Mouse (Mus musculus) lung, adult 18-20 months (tissue): ENCODE measurements around the gene Cenpo.

ENCODE experiments used
- DNase-seq, 2 experiments: peaks; one replicate each; pipeline ENCODE4 v3.0.0; 2022; ENCODE audit warnings: mixed read lengths in 2 of 2

The Cenpo gene

DNA sequence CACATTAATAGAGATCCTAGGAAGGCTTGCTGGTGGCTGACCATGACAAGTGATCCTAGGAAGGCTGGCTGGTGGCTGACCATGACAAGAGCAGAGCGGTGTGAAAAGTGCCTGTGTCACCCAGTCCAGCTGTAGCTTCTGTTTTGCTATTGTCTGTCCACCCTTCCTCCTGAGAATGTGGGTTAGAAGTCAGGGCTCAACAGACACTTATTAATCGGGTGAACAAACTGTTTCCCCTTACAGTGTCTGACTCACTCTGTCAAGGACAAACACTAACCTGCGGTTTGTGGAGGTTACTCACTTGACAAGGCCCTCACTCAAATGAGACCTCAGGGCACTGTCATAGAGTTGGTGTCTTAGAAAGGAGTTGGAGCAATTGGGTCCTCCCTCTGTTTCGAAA is 35.4 kb downstream of the Cenpo start:
- DNase-seq = peak; percentile 3 to 31

DNA sequence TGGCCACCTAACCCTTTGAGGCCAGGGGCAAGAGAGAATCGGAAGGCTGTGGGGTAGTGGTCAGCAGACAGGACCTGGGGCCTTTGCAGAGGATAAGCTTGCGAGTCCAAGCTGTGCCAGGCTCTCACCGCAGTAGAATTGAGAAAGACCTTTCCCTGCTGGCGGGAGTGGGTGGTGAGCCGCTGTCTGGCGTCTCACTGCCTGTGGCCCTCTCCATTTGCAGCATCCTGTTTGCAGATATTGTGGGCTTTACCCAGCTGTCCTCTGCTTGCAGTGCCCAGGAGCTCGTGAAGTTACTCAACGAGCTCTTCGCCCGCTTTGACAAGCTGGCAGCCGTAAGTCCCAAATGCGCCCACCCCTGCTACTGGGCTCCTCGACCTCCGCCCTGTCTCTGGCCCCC is 39.5 kb downstream of the Cenpo start:
- no peak for DNase-seq

DNA sequence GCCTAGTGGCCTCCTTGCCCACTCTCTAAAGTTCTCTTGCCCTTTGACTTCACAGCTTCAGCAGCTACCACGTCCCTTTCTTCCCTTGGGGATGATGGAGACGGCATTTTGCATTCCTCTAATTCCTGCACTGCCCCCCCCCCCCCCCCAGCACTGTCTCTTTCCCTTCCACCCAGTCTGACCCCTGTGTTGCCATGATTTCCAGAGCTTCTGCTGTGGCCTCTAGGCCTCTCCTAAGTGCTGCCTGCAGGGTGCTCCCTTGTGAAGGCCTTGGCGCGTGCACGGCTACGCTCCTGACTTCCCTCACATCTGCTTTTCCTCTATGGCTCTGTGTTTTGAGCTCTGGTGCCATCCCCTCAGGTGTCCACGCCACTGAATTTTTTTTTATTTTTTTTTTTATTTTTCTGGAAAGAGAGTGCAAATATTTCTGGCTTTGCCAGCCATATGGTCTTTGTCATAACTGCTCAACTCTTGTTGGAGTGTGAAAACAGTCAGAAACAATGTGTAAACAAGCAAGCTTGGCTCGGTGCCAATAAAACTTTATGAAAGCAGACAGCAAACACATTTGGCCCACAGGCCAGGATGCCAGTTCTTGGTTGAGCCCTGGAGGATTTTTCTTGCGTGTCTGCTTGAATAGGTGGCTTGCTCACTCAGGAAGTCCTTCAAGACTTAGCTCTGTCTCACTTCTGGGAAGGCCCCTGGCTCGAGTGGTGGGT is 40.9 kb downstream of the Cenpo start:
- DNase-seq = peak in 1 of 2 experiments; percentile 31

DNA sequence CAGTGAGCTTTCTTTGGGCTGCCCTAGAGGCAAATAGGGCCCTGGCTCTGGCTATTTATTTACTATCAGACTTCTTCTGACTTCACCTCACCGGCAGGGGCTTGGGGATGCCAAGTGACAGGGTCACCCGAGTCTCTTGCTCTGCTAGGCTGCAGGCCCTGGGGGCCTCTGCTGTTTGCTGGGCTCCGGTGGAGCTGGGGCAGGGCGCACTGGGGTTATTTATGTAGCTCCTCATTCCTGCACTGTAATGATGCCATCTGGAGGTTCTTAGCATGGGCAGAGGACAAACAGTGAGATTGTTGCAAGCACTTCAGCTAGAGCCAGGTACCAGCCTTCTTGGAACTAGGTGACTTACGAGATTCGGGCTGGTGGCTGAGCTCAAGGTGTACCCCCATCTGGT is 41.6 kb downstream of the Cenpo start:
- no peak for DNase-seq

DNA sequence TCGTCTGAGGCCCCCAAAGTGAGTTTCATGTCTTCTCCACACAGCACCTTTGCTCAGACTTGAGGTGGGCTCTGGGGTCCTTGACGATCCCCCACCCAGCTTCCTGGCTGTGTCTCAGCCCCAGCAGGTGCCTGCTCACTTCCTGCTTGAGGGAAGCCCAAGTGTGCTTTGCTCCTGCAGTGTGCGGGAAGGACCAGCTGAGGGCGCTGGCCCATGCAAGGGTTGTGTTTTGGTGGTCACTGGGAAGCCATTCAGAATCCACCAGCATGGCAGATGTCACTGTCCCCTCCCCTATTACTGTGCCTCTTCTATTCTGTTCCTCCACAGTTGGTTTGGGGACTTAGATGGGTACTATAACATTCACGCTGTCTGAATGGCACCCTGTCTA is 45.0 kb downstream of the Cenpo start:
- no peak for DNase-seq

DNA sequence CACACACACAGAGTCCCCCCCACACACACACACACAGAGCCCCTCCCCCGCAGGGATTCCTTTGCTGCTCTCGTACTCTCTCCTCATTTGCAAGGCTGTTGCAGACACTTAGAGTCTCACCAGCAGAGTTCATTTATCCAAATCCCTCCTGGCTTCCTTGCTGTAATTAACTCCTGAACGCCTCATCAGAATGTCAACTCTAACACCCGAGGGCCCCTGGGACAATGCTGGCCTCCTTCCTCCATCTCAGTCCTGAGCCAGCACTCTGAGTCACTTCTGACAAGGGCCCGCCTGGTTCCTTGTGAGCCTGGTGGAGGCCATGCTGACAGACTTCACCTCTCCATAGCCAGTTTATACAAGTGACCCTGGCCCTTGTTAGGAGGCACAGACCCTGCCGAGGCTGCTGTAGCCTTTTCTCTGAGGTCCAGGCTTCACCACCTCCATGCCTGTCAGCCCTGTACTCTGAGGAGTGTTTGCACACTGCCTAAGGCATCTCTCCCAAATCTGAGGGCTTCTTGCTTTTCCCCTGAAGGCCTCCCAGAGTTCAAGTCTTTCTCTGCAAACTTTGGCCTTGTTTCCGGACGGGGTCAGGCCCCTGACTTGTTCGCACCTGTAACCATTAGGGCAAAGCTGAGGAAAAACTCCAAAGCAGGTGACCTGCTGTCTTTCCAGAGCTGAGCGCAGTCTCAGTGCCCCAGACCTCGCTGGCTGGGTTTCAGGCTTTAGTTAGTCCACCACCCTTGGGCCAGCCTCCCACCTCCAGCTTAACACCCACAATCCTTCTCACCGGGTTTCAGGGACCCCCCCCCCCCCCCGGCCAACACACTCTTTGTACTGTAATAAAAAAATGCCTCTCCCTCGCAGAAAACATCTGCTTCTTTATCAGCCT is 45.7 kb downstream of the Cenpo start:
- peak in 1 of 2 experiments; percentile 34 for DNase-seq

DNA sequence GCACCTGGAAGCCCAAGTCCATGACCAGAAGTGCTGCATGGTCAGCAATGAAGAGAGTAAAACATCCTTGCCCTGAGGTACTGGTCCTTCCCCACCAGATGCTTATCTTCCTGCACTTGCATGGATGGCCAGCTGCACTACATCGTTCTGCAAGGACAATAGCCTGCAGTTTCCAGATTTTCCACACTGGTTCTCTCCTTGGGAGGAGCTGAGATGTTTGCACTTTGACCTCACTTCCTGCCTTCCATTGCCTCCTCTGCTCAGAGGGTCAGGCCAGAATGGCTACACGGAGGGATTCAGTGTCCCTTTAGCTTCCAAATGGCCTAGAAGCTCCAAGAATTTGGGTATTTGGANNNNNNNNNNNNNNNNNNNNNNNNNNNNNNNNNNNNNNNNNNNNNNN is 49.4 kb downstream of the Cenpo start:
- DNase-seq = no peak

DNA sequence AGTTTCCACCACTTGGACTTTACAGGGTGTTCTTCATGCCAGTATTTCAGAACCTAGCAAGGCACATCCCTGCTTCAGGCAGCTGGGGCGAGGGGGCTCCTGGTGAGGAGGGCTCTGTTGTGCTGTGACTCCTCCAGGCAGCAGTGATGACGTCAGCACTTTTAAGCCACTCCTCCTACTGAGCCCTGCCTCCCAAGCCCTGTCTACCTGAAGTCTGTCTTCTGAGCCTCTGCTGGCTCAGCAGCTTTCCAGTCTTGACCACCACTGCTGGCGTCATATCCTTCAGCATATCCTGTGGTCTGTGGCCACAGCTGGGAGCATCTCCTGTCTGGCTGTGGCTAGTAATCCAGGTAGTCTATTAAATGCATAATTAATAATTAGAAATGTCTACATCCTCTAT is 53.6 kb downstream of the Cenpo start:
- no peak for DNase-seq

DNA sequence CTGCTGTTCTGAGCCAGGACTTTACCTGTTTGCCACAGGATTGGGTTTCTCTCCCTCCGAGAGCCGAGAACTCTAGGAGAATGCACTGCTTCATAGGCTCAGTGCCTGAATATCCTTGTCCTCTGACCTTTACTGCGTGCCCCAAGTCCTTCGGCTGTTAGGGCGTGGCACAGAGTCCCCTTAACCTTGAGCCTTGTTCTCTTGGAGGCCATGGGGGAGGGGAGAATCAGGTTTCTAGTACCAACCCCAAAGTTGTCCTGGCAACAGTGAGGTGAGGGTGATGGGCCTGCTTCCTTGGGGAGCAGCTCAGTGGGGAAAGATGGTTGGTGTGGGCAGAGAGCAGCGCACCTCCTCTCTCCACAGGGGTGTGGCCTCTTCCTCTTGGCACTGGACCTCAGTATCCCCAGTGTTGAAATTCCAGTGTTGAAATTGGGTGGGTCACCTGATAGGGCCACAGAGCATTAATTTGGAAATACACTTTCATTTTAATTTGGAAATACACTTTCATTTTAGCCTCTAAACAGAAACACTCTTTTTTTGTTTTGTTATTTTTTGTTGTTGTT is 54.3 kb downstream of the Cenpo start:
- DNase-seq = peak; percentile 37 to 46

DNA sequence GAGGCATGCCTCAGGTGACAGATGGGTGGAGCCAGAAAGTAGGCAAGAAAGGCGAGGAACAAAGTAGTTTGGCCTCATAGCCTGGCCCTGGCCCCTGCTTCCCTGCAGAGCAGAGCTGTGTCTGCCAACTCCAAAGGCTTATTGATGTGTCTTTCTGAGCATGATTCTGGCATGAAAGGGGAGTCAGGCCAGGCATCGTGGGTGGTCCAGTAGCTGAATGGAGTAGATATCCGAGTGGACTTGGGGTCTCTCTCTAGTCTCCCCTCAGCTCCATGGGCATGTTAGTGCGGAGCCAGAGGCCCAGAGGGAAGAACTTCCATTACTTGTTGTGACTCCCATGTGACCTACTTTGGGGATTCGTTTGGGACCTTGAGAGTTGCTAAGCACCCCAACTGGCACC is 55.3 kb downstream of the Cenpo start:
- no peak for DNase-seq

DNA sequence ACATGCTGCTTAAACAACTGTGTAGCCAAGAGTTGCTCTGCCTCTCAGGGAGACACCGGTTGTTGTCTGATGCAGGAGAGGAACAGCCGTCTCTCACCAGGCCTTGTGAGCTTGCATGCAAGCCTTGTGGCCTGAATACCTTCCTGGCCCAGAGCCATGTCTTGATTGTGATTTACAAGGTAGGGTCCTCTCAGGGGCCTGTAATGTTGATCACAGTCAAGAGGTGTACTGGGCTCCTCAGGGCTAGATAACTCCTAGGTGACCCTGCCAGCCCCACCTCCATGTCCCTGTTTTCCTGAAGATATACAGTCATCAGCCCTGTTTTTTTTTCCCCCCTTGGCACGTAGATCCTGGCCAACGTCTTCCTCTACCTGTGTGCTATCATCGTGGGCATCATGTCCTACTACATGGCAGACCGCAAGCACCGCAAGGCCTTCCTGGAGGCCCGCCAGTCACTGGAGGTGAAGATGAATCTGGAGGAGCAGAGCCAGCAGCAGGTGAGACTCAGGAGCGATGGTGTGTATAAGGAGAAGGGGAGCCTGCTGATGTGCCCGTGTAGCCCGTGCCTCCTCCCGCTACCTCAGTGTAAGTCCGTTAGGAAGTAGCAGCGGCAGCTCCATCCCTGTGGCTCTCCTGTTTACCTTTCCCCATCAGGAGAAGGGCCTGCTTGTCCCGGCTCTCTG is 60.8 kb downstream of the Cenpo start:
- DNase-seq = no peak

DNA sequence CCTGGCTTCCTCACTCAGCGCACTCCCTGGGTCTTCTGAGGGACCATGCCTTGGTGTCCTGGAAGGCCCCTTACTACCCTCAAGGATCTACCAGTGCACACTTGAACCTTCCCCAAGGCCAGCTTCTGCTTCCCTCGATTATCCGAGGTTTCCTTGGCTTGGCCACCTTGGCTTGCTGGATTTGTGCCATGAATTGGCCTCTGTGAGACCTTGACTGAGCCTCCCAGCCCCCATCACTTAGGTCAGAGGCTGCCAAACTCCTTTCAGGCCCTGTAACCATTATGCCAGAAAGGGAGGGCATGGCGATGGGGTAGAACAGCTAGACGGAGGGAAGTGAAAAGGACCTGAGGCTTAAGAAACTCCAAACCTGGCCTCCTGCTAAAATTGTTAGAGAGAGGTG is 64.5 kb downstream of the Cenpo start:
- no peak for DNase-seq

DNA sequence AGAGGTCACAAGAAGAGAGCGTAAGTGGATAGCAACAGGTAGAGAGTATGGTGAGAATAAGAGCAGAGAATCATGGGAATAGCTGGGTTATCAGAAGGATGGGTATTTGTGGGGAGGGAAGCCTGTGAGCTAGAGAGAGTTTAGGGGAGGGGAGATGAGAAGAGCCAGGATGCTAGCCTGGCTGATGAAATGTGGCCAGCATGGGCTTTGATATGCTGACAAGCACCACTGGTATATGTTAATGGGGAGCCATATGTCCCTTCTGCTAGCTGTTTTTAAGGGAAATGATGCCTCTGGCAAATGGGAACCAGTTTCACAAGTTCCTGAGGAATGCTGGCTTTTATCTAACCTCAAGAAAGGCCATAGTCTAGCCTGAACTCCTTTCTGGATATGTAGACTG is 65.0 kb downstream of the Cenpo start:
- no peak for DNase-seq

DNA sequence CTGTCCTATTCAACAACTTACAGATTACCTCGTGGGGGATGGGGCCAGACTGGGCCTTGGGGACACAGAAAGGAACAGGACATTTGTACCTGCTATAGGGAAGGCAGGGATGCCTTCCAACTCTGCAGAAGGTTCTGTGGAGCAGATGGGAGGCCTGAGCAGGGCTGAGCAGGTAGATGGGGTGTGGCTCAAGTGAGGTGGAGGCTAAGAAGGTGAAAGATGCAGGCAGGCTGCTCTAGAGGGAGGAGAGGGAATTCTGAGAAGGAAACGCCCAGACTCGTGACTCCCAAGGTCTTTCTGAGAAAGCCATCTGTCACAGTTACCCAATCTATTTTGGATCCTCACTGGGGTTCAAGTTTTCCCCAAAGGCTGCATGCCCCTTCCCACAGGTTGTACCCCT is 67.1 kb downstream of the Cenpo start:
- DNase-seq = no peak

DNA sequence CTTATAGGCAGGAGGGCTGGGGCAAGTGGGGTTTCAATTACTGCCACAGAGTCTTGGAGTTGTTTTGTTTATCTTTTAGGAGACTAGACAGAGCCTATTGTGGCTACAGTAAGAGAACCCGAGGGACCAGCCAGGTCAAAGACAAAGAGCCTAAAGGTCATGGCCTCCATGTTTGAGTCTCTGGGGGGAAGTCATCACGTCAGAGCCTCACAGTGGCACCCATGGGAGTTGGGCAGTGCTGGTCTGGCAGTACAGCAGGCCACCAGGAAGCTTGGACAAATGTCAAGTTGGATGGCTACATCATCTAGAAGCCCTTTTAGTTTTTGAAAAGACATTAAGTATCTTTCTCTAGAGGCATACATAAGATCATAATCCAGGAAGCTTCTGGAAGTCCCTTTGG is 71.2 kb downstream of the Cenpo start:
- DNase-seq = no peak

DNA sequence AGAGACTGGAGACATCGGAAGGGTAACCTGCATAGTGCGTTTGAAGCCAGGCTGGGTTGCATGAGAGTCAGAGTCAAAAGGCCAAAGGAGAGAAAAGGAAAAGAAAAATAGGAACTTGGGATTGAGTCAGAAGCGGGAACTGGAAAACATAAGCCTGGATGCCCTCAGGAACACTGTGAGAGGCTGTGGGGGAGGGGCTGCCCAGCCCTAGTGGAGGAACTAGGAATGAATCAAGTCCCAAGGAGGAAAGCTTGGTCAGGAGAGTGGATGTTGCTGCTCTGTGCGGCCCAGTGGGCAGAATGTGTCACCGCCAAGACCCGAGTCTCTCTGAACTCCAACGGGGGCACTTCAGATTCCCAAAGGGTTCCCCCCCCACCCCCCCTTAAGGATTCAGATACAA is 73.8 kb downstream of the Cenpo start:
- no peak for DNase-seq

DNA sequence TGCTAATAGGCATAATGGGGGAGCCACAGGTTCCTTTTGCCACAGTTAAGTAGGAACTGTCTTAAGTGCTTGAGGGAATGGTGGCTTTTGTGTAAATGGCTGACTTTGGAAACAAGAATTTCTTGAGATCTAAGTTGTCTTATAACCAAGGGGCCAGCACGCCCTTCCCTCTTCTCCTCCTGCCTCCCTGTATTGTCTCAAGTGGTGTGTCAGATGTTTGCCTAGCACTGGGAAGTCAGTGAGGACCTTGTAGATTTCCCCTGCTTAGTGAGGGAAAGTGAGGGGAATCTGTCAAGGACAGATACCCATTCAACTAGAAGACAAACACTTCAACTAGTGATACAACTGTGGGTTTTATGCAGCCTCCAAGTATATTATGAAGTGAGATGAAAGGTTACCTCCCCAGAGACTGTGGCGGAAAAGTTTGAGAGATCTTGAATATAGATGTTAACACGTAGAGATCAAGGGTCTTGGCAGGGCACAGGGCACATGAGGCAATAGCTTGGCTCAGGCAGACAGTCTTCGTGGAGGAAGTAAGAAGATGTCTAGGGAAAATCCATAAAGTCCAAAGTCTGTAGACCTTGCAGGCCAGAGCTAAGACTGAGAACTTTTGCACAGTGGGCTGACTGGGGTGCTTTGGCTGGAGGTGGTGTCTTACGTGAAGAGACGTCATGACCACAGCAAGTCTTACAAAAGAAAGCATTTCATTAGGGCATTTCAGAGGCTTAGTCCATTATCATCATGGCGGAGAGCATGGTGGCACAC is 75.0 kb downstream of the Cenpo start:
- no peak for DNase-seq

DNA sequence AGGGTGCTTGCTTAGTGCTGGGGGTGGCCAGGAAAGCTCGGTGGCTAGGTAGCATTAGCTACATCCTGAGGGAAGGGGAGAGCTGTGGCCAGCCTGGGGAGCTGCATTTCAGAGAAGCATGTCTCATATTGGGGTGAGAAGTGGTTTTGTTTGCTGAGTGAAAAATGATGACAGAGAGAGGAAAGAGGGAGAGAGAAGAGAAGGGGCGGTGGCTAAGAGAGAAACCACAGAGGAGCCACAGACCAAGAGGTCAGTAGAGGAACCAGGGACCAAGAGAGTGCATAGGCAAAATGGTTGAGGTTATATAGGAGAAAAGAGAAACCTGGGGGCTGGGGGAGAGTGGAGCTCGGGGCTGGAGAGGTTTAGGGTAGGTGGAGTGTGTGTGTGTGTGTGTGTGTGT is 75.9 kb downstream of the Cenpo start:
- no peak for DNase-seq

DNA sequence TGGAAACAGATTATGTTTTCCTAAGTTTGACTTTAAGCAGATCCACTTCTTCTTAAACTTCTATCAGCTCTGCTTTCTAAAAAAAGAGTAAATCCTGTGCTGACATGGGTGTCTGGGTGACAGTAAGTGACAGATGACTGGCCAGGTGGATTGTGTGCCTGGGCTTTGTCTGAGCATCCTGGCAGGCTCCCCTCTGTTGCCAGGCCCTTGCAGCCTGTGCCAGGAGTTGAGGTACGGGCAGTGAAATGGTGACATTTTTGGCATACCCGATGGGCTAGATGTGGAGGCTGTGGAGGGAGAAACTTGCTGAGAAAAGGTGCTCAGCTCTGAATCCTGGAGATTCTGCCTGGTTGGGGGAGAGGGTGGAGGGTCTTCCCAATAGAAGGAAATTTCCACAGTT is 76.6 kb downstream of the Cenpo start:
- no peak for DNase-seq

DNA sequence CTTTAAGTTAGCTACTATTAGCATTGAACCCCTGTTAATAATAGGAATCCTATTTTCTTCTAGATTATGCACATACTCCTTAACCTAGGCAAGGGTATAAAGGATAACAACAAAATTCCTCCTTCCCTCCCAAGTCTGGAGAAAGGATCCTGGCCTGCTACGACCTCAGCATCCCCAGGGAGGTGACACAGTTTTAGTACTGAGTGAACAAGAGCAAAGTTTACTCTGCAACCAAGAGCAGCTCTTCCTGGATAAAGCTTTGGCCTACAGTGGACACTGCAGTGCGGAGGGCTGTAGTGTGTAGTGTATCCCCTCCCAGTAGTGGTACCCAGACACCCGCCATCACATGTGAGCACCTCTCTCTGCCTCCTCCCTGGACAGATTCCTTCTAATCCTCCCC is 82.1 kb downstream of the Cenpo start:
- no peak for DNase-seq

DNA sequence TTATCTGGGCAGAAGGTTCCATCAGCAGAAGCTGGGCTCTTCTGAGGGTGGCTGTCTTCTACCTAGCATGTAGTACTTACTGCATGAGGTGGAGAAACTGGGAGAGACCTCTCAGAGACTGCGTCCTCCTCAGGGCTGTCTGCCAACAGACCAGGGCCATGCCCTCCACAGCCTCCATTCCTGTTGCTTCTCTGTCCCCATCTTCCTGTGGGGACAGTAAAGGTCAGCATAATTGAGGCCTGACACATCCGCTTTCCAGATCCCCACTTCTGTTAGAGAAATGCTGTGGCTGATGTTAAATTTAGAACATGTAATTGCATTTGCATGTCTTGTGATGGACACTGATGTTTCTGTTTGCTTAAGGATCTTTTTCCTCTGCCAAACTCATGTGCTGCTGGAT is 83.2 kb downstream of the Cenpo start:
- DNase-seq = no peak
